Mouse (Mus musculus) stomach, postnatal 0 days (tissue): ENCODE data around the gene Pxdn. TPM values are rescaled to one million over a fixed set of nuclear protein-coding genes. Genes with fewer than 3 reads are reported as not detected.

Source experiments
- ATAC-seq: fragments of 200-750 bp; cut with Nextera tagmentation; 2 replicates; pipeline ENCODE4 v1.8.0; 2017; ENCODE audit not compliant: low FRiP score, low TSS enrichment
- DNase-seq: peaks from one replicate; pipeline ENCODE4 v3.0.0-alpha.2; 2016; ENCODE audit warnings: low spot score
- H3K27ac ChIP-seq: fragments of 300-500 bp; sonication (generic); replicated peaks from 2 replicates; pipeline ENCODE4 v1.5.1; 2014; ENCODE audit warnings: mild to moderate bottlenecking, control low read depth
- H3K27me3 ChIP-seq: fragments of 300-500 bp; sonication (generic); 2 replicates; pipeline ENCODE4 v1.6.1; 2014; ENCODE audit warnings: low read length; ENCODE audit not compliant: control insufficient read depth, insufficient read depth
- H3K36me3 ChIP-seq: fragments of 300-500 bp; sonication (generic); 2 replicates; pipeline ENCODE4 v1.6.1; 2014; ENCODE audit warnings: low read length, mixed read lengths; ENCODE audit not compliant: control insufficient read depth, insufficient read depth
- H3K4me1 ChIP-seq: fragments of 300-500 bp; sonication (generic); replicated peaks from 2 replicates; pipeline ENCODE4 v1.6.1; 2014; ENCODE audit warnings: antibody characterized with exemption; ENCODE audit not compliant: control insufficient read depth, insufficient read depth
- H3K4me2 ChIP-seq: fragments of 300-500 bp; sonication (generic); replicated peaks from 2 replicates; pipeline ENCODE4 v1.6.1; 2014; ENCODE audit warnings: low read depth, mild to moderate bottlenecking, control low read depth, moderate library complexity
- H3K4me3 ChIP-seq: fragments of 300-500 bp; sonication (generic); 2 replicates; pipeline ENCODE4 v1.5.1; 2014; ENCODE audit warnings: low read depth, low read length, control low read depth
- H3K9ac ChIP-seq: fragments of 300-500 bp; sonication (generic); 2 replicates; pipeline ENCODE4 v1.6.1; 2014; ENCODE audit warnings: mild to moderate bottlenecking, low read length, control low read depth, mixed read lengths
- H3K9me3 ChIP-seq: fragments of 300-500 bp; sonication (generic); 2 replicates; pipeline ENCODE4 v1.6.1; 2016; ENCODE audit warnings: low read length; ENCODE audit not compliant: control insufficient read depth
- CTCF ChIP-seq: IDR thresholded peaks from 2 replicates; pipeline ENCODE4 v1.5.1; 2016; ENCODE audit warnings: antibody characterized with exemption, low read depth, mild to moderate bottlenecking, moderate library complexity
- EP300 ChIP-seq: optimal IDR thresholded peaks from 2 replicates; pipeline ENCODE3; 2016; ENCODE audit warnings: antibody characterized with exemption
- WGBS: fragments of 180-500 bp; shearing (Covaris S2); extraction: QIAGEN DNeasy Blood & Tissue Kit; methylation state at CpG from one replicate; pipeline ENCODE4 v1.1.7; 2014; 5-methylcytosine and 5-hydroxymethylcytosine counted together
- polyA plus RNA-seq: library from polyadenylated mRNA; unstranded; fragments of >200 nt; fragmentation: Nextera tagmentation; extraction: Ambion mirVana; gene quantifications from 2 replicates; pipeline ENCODE4 v1.2.1, GENCODE M21; 2015

The Pxdn gene
- polyA plus RNA-seq, 1 experiment from 2014 or later: 19.4 TPM

GRCm38 (mm10) chr12:30029111-30029510, 91.7 kb downstream of the Pxdn start:
- no peaks in the 10 kb centered on the region for H3K9me3 ChIP-seq
- no peak for DNase-seq

DNA sequence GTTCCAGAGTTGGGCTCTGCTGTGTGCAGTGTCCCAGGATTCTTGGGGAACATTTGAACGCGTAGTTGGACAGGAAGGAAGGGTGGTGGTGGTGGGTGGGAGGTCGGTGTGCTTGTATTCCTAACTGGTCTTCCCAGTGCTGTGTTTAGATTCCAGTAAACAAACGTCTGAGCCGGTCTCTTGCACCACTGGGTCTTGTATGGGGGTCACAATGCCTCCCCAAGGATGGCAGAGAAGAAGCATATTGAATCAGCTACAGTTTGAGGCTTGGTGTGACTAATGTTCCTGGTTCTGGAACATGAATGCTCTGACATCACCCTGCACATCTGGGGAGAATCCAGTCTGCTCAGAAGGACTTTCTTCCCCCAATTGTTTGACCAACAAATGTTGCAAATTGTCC, 93.2 kb downstream of the Pxdn start:
- Histone ChIP-seq H3K27ac (no peak overlapping the region), H3K36me3 (no peaks in the 10 kb centered on the region), H3K4me2 (no peak overlapping the region), H3K9me3 (no peaks in the 10 kb centered on the region), H3K9ac (no peak overlapping the region), H3K27me3 (no peaks in the 10 kb centered on the region), H3K4me3 (no peak overlapping the region), H3K4me1 (no peaks in the 10 kb centered on the region)
- DNase-seq (no peak), ATAC-seq (no peak)
- TF ChIP-seq CTCF (no peak), EP300 (no peak)
- WGBS: 42% methylated on average over 5 of the region's 5 CpGs

More at GRCm38 (mm10) chr12:30029111-30029510, 91.7 kb downstream of the Pxdn start:
- Histone ChIP-seq H3K4me2 (no peak overlapping the region), H3K27me3 (no peaks in the 10 kb centered on the region), H3K4me1 (no peaks in the 10 kb centered on the region), H3K36me3 (no peaks in the 10 kb centered on the region), H3K9ac (no peak overlapping the region), H3K4me3 (no peak overlapping the region), H3K27ac (no peak overlapping the region)
- no peak for ATAC-seq
- TF ChIP-seq CTCF (no peak), EP300 (no peak)
- WGBS: 89% methylated on average over 1 of the region's 1 CpGs

DNA sequence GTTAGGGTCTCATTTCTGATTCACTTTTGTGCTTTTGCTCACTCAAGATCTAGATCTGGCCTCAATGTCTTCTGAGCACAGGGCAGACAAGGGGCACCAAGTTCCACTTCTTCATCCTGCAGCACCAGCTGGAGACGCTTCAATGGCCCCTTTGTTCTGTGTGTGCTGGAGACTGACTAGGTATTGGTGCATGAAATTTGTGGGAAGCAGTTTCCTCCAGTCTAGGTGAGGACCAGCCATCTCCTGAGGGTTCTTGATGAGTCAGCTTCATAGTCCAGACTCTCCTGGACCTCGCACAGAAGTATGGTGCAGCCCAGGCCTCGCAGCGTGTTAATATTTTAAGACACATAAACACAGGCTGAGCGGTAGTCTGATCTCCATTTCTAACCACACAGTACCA, 97.3 kb downstream of the Pxdn start:
- no peak overlapping the region for H3K4me3 ChIP-seq
- no peaks in the 10 kb centered on the region for H3K4me1 ChIP-seq
- ATAC-seq: no peak
- no peak overlapping the region for H3K4me2 ChIP-seq
- H3K27ac ChIP-seq: no peak overlapping the region
- no peak overlapping the region for H3K9ac ChIP-seq
- no peaks in the 10 kb centered on the region for H3K9me3 ChIP-seq
- TF ChIP-seq EP300 (no peak), CTCF (no peak)
- 82% methylated on average over 5 of the region's 5 CpGs for WGBS
- H3K36me3 ChIP-seq: no peaks in the 10 kb centered on the region
- H3K27me3 ChIP-seq: no peaks in the 10 kb centered on the region
- no peak for DNase-seq

DNA sequence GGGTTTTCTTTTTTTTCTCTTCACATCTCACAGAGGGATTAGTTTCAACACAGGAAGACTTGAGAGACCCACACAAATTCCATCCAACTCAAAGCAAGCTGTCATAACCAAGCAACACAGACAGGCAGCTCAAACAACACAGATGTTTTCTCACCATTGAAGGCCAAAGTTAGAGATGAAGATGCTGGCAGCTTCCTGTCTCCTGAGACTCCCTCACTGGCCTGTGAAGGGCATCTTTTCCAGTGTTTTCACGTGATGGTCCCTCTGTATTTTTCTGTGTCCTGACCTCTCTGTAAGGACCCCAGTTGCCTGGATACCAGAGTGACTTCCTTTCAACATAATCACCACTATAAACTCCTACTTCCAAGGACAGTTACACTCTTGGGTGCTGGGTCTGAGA, 98.0 kb downstream of the Pxdn start:
- DNase-seq: no peak
- Histone ChIP-seq H3K27me3 (no peaks in the 10 kb centered on the region), H3K4me3 (no peak overlapping the region), H3K36me3 (no peaks in the 10 kb centered on the region), H3K4me2 (no peak overlapping the region), H3K9me3 (no peaks in the 10 kb centered on the region), H3K4me1 (no peaks in the 10 kb centered on the region), H3K27ac (no peak overlapping the region), H3K9ac (no peak overlapping the region)
- no peak for TF ChIP-seq CTCF
- TF ChIP-seq EP300: no peak
- ATAC-seq: no peak
- 41% methylated on average over 1 of the region's 1 CpGs for WGBS

GRCm38 (mm10) chr12:30035841-30036568, 98.6 kb downstream of the Pxdn start:
- Histone ChIP-seq H3K27ac (0 out of 2 replicates have a peak overlapping the region, but pooled peaks have one; percentile 6), H3K36me3 (no peaks in the 10 kb centered on the region), H3K4me1 (no peaks in the 10 kb centered on the region), H3K4me3 (no peak overlapping the region), H3K9ac (no peak overlapping the region), H3K27me3 (no peaks in the 10 kb centered on the region), H3K9me3 (no peaks in the 10 kb centered on the region), H3K4me2 (no peak overlapping the region)
- TF ChIP-seq CTCF: no peak
- DNase-seq (no peak), ATAC-seq (no peak)

DNA sequence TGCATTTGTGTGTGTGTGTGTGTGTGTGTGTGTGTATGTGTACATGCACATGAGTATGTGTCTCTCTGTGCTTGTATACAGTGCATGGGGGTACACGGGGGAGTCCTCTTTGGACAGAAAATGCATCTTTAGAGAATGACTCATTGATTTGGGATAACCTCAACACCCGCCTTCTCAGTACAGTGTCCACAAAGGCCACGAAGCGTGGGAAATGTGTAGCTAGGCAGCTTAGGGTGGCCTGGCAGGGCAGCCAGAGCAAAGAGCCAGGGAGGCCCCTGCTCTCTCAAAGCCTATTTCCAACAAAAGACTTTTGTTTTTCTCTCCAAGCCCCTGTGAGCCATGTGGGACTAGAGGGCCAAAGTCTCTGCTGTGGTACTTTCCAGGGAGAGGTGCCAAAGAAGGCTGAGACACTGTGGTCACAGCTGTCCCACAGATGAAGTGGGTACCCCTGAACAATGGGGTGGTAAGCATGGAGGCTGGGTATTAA, 99.2 kb downstream of the Pxdn start:
- Histone ChIP-seq H3K4me1 (no peaks in the 10 kb centered on the region), H3K9me3 (no peaks in the 10 kb centered on the region), H3K36me3 (no peaks in the 10 kb centered on the region), H3K4me3 (no peak overlapping the region), H3K9ac (no peak overlapping the region), H3K27me3 (no peaks in the 10 kb centered on the region), H3K4me2 (no peak overlapping the region), H3K27ac (0 out of 2 replicates have a peak overlapping the region, but pooled peaks have one; percentile 4)
- DNase-seq: no peak
- TF ChIP-seq EP300: no peak
- peak; percentile 25; the same call in 1 of the 2 replicates for ATAC-seq
- 57% methylated on average over 4 of the region's 4 CpGs for WGBS
